In the genomic region with DNA sequence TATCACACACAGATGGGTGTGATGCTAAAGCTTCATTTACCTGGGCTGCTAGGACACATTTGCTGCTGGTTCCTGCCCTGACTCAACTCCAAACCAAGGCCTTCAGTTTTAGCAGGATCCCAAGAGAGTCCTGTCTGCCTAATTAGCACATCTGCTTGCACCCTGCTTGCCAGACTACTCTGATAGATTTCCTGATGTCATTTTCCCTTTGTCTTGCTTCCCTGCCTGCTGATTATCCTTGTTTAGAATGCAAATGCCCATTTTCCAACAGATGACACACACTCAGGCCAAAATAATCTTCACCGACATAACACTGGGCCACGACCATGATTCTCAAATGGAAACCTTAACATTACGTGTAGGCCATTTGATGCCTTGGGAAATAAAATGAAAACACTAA, we compare ENCODE assay signal across 18 mouse cellular contexts. TPM values are rescaled to one million over a fixed set of nuclear protein-coding genes. Genes with fewer than 3 reads are reported as not detected.
DNase-seq lines count a peak whose midpoint lies in the region; ATAC-seq and TF ChIP-seq lines count a peak whose summit lies in the region.
"Had no signal": no experiment of that assay in that cellular context is flagged by ENCODE, and none has a peak within 500 bp of the region (broad histone marks: within the 10 kb centered on the region; RNA-seq: fewer than 3 reads in every experiment).

No protein-coding gene starts in this region.

- ATAC-seq in liver, embryonic 11.5 days (replicated peaks; ENCODE audit: low FRiP score) = no peak
- ATAC-seq in forebrain, postnatal 0 days = peak; percentile 47
- ATAC-seq in neural tube, embryonic 15.5 days (ENCODE audit: low FRiP score) = no peak
- ATAC-seq: inflammation-experienced regulatory T-cells, adult 6 months had no signal

- H3K9me3 ChIP-seq in liver, embryonic 11.5 days (ENCODE audit: control insufficient read depth, low read length) = no peaks in the 10 kb centered on the region
- no peaks in the 10 kb centered on the region for H3K9me3 ChIP-seq in forebrain, postnatal 0 days (ENCODE audit: low read length)
- H3K9me3 ChIP-seq in neural tube, embryonic 15.5 days (replicated peaks) = no peaks in the 10 kb centered on the region
- H3K9me3 ChIP-seq: embryonic facial prominence, embryonic 13.5 days; G1E; liver, embryonic 15.5 days had no signal

- WGBS in liver, embryonic 11.5 days = 70% methylated on average over 3 of the region's 3 CpGs
- WGBS in forebrain, postnatal 0 days = 20% methylated on average over 3 of the region's 3 CpGs
- WGBS in neural tube, embryonic 15.5 days = 40% methylated on average over 3 of the region's 3 CpGs

- no peak overlapping the region for H3K4me3 ChIP-seq in liver, embryonic 11.5 days (ENCODE audit: low read depth, low read length)
- H3K4me3 ChIP-seq in forebrain, postnatal 0 days (ENCODE audit: low read depth, low read length) = no peak overlapping the region
- H3K4me3 ChIP-seq in neural tube, embryonic 15.5 days (replicated peaks) = no peak overlapping the region
- H3K4me3 ChIP-seq: embryonic facial prominence, embryonic 13.5 days; liver, embryonic 15.5 days; myocyte had no signal

- H3K36me3 ChIP-seq in liver, embryonic 11.5 days (ENCODE audit: control insufficient read depth, insufficient read depth, low read length) = no peaks in the 10 kb centered on the region
- H3K36me3 ChIP-seq in forebrain, postnatal 0 days (ENCODE audit: insufficient read depth) = no peaks in the 10 kb centered on the region
- no peaks in the 10 kb centered on the region for H3K36me3 ChIP-seq in neural tube, embryonic 15.5 days
- H3K36me3 ChIP-seq: embryonic facial prominence, embryonic 13.5 days; G1E; liver, embryonic 15.5 days had no signal

- 0 out of 2 replicates have a peak, but pooled peaks cover 3% of the 10 kb centered on the region for H3K4me1 ChIP-seq in liver, embryonic 11.5 days (replicated peaks; ENCODE audit: control insufficient read depth, insufficient read depth, low read length)
- no peaks in the 10 kb centered on the region for H3K4me1 ChIP-seq in forebrain, postnatal 0 days (ENCODE audit: insufficient read depth)
- H3K4me1 ChIP-seq in neural tube, embryonic 15.5 days = peaks cover 17% of the 10 kb centered on the region

- no peak for DNase-seq in liver, embryonic 11.5 days (ENCODE audit: low spot score)
- no peak for DNase-seq in liver
- peak; percentile 66 for DNase-seq in Muller cell, postnatal 12 days (ENCODE audit: inconsistent ontology term)
- DNase-seq in forebrain, postnatal 0 days = peak; percentile 40
- no peak for DNase-seq in spleen, postnatal 10 days (ENCODE audit: low spot score in 2 of 2)
- no peak for DNase-seq in natural killer cell, adult 2 months (ENCODE audit: low spot score in 2 of 2)
- DNase-seq: adrenal gland, postnatal 25 days; gastrocnemius, postnatal 25 days; lung, postnatal 36 days; thymus, postnatal 4 days had no signal

- no peak overlapping the region for H3K9ac ChIP-seq in liver, embryonic 11.5 days (ENCODE audit: low read depth, low read length)
- no peak overlapping the region for H3K9ac ChIP-seq in forebrain, postnatal 0 days
- H3K9ac ChIP-seq in neural tube, embryonic 15.5 days (replicated peaks) = no peak overlapping the region
- H3K9ac ChIP-seq: embryonic facial prominence, embryonic 13.5 days; liver, embryonic 15.5 days had no signal

- H3K4me2 ChIP-seq in liver, embryonic 11.5 days = no peak overlapping the region
- no peak overlapping the region for H3K4me2 ChIP-seq in forebrain, postnatal 0 days (ENCODE audit: low read depth)
- no peak overlapping the region for H3K4me2 ChIP-seq in neural tube, embryonic 15.5 days
- H3K4me2 ChIP-seq: embryonic facial prominence, embryonic 13.5 days; liver, embryonic 15.5 days had no signal

- TF ChIP-seq CTCF in forebrain, postnatal 0 days (IDR thresholded peaks at IDR 0.05; ENCODE audit: low read depth) = no peak

- peak overlapping the region; percentile 30; the same call in 1 of the 2 replicates for H3K27ac ChIP-seq in liver, embryonic 11.5 days (ENCODE audit: low read depth, low read length)
- H3K27ac ChIP-seq in forebrain, postnatal 0 days (ENCODE audit: low read depth, low read length) = 0 out of 2 replicates have a peak overlapping the region, but pooled peaks have one; percentile 10
- peak overlapping the region; percentile 54; the same call in 1 of the 2 replicates for H3K27ac ChIP-seq in neural tube, embryonic 15.5 days (replicated peaks)
- H3K27ac ChIP-seq: embryonic facial prominence, embryonic 13.5 days; kidney, postnatal 0 days; liver, embryonic 15.5 days; stomach, postnatal 0 days had no signal

- no peaks in the 10 kb centered on the region for H3K27me3 ChIP-seq in liver, embryonic 11.5 days (replicated peaks; ENCODE audit: control insufficient read depth, insufficient read depth, low read length)
- H3K27me3 ChIP-seq in forebrain, postnatal 0 days (ENCODE audit: insufficient read depth, low read length) = no peaks in the 10 kb centered on the region
- H3K27me3 ChIP-seq in neural tube, embryonic 15.5 days (replicated peaks) = no peaks in the 10 kb centered on the region
- H3K27me3 ChIP-seq: embryonic facial prominence, embryonic 13.5 days; liver, embryonic 15.5 days had no signal

RNA-seq across cellular contexts. Expression of a gene that starts 41.4 kb away (rescaled TPM):
- 56.2 and 61.6 TPM in 2 replicates for polyA plus RNA-seq in liver, embryonic 11.5 days (2014; fragmentation: Nextera tagmentation; extraction: Ambion mirVana)
- total RNA-seq in forebrain, postnatal 0 days (2014; rRNA removed) = 44.8 and 59.7 TPM in 2 replicates
- polyA plus RNA-seq in forebrain, postnatal 0 days (2015; fragmentation: Nextera tagmentation; extraction: Ambion mirVana) = 16.9 and 23.0 TPM in 2 replicates
- polyA plus RNA-seq in neural tube, embryonic 15.5 days (2015; fragmentation: Nextera tagmentation; extraction: Ambion mirVana) = 34.1 and 38.6 TPM in 2 replicates

Comparison
In these comparisons a context has a peak if more than half of its experiments do, and no peak if none do; other contexts are left out.
1. DNase-seq: peak in Muller cell, postnatal 12 days (single experiment) and forebrain, postnatal 0 days (single experiment); none in liver, embryonic 11.5 days (single experiment), liver (single experiment), spleen, postnatal 10 days (0 of 2) and natural killer cell, adult 2 months (0 of 2).
2. Peak in every context shown above with its lines, with median percentiles within 50 percentile points of each other: H3K27ac ChIP-seq.